Mouse (Mus musculus): ENCODE data around the gene Tmem232.
"Not testable (repeated sequence)": the region's sequence is repeated elsewhere in the genome, so short reads cannot be mapped to it uniquely, and the experiment has no call there.

Gene Tmem232

GRCm38 (mm10) chr17:65527529-65527928 lies 13.1 kb downstream of the Tmem232 start:
- no peak for DNase-seq (ENCODE audit: low spot score)

- no peak for DNase-seq (ENCODE audit: low spot score)
These were observed 27.1 kb downstream of the Tmem232 start for GRCm38 (mm10) chr17:65513517-65513916.

GRCm38 (mm10) chr17:65484654-65485053 lies 55.9 kb downstream of the Tmem232 start:
- DNase-seq (ENCODE audit: low spot score), result no peak

- DNase-seq (ENCODE audit: low spot score), result no peak
These were observed 63.8 kb downstream of the Tmem232 start for GRCm38 (mm10) chr17:65476747-65477146.

GRCm38 (mm10) chr17:65450818-65451217 lies 89.8 kb downstream of the Tmem232 start:
- DNase-seq (ENCODE audit: low spot score), result no peak

GRCm38 (mm10) chr17:65437906-65438305 lies 102.7 kb downstream of the Tmem232 start:
- not testable (repeated sequence) for DNase-seq (ENCODE audit: low spot score)

- no peak for DNase-seq (ENCODE audit: low spot score)
These were observed 121.5 kb downstream of the Tmem232 start for GRCm38 (mm10) chr17:65419124-65419523.

GRCm38 (mm10) chr17:65405309-65405708 lies 135.3 kb downstream of the Tmem232 start:
- DNase-seq (ENCODE audit: low spot score), result no peak

GRCm38 (mm10) chr17:65400914-65401313 lies 139.7 kb downstream of the Tmem232 start:
- no peak for DNase-seq (ENCODE audit: low spot score)

- DNase-seq (ENCODE audit: low spot score), result no peak
These were observed 156.1 kb downstream of the Tmem232 start for GRCm38 (mm10) chr17:65384411-65384962.

GRCm38 (mm10) chr17:65370034-65370780 lies 170.4 kb downstream of the Tmem232 start:
- peak; percentile 25 for DNase-seq (ENCODE audit: low spot score)

GRCm38 (mm10) chr17:65365535-65366254 lies 174.9 kb downstream of the Tmem232 start:
- DNase-seq (ENCODE audit: low spot score), result no peak

- no peak for DNase-seq (ENCODE audit: low spot score)
These were observed 188.7 kb downstream of the Tmem232 start for GRCm38 (mm10) chr17:65351836-65352235.

GRCm38 (mm10) chr17:65340016-65340415 lies 200.6 kb downstream of the Tmem232 start:
- DNase-seq (ENCODE audit: low spot score), result no peak

- no peak for DNase-seq (ENCODE audit: low spot score)
These were observed 209.8 kb downstream of the Tmem232 start for GRCm38 (mm10) chr17:65330759-65331158.

GRCm38 (mm10) chr17:65325249-65325648 lies 215.3 kb downstream of the Tmem232 start:
- peak; percentile 8 for DNase-seq (ENCODE audit: low spot score)

GRCm38 (mm10) chr17:65320623-65321022 lies 220.0 kb downstream of the Tmem232 start:
- DNase-seq (ENCODE audit: low spot score), result no peak

GRCm38 (mm10) chr17:65299946-65300345 lies 240.6 kb downstream of the Tmem232 start:
- no peak for DNase-seq (ENCODE audit: low spot score)

GRCm38 (mm10) chr17:65297831-65298230 lies 242.8 kb downstream of the Tmem232 start:
- DNase-seq (ENCODE audit: low spot score), result no peak

- no peak for DNase-seq (ENCODE audit: low spot score)
These were observed 288.4 kb downstream of the Tmem232 start for GRCm38 (mm10) chr17:65252160-65252559.

GRCm38 (mm10) chr17:65250261-65250660 lies 290.3 kb downstream of the Tmem232 start:
- no peak for DNase-seq (ENCODE audit: low spot score)

- DNase-seq (ENCODE audit: low spot score), result no peak
These were observed 296.9 kb downstream of the Tmem232 start for GRCm38 (mm10) chr17:65243716-65244115.

GRCm38 (mm10) chr17:65225347-65225916 lies 315.1 kb downstream of the Tmem232 start:
- no peak for DNase-seq (ENCODE audit: low spot score)
